Mouse (Mus musculus) neutrophil, adult 5-6 weeks (primary cell): ENCODE data around the gene Rpl36a. TPM values are rescaled to one million over a fixed set of nuclear protein-coding genes. Genes with fewer than 3 reads are reported as not detected.

Experiments used
- ATAC-seq: fragments of 151-379, 151-347 bp; 2 replicates; pipeline ENCODE4 v1.8.0; 2017; ENCODE audit warnings: mild to moderate bottlenecking, moderate TSS enrichment; ENCODE audit not compliant: insufficient number of reproducible peaks, poor library complexity, low FRiP score, severe bottlenecking; ENCODE audit errors: extremely low read depth
- total RNA-seq: library from RNA; stranded (forward); fragments of 200-1000 nt; gene quantifications from 2 replicates; pipeline ENCODE4 v1.2.3, GENCODE M21; 2017

The Rpl36a gene
- total RNA-seq, 1 experiment from 2014 or later, result 857 TPM

GRCm38 (mm10) chrX:134588997-134589396 is 3.5 kb downstream of the Rpl36a start:
- no peak for ATAC-seq

- no peak for ATAC-seq
Observed at GRCm38 (mm10) chrX:134589836-134590235, 4.4 kb downstream of the Rpl36a start.

- ATAC-seq, result no peak
Observed at GRCm38 (mm10) chrX:134599922-134600565, 14.6 kb downstream of the Rpl36a start.

- ATAC-seq, result peak; percentile 97
Observed at GRCm38 (mm10) chrX:134600659-134601379, 15.4 kb downstream of the Rpl36a start, which contains the start of the genes Gla and Hnrnph2. Gla (minus strand) TSS chrX:134601125. Hnrnph2 (plus strand) TSS chrX:134601179.

GRCm38 (mm10) chrX:134601380-134602120 is 16.1 kb downstream of the Rpl36a start:
- ATAC-seq, result peak; percentile 49

- peak; percentile 48; the same call in 1 of the 2 replicates for ATAC-seq
Observed at GRCm38 (mm10) chrX:134609472-134609871, 24.0 kb downstream of the Rpl36a start.

GRCm38 (mm10) chrX:134610984-134611383 is 25.5 kb downstream of the Rpl36a start:
- ATAC-seq, result no peak

- peak; percentile 23; the same call in 1 of the 2 replicates for ATAC-seq
Observed at GRCm38 (mm10) chrX:134612285-134612959, 27.0 kb downstream of the Rpl36a start.

- ATAC-seq, result no peak
Observed at GRCm38 (mm10) chrX:134614306-134614705, 28.9 kb downstream of the Rpl36a start.

- ATAC-seq, result no peak
Observed at GRCm38 (mm10) chrX:134619695-134620094, 34.2 kb downstream of the Rpl36a start.

GRCm38 (mm10) chrX:134620254-134620865 is 34.9 kb downstream of the Rpl36a start:
- no peak for ATAC-seq

GRCm38 (mm10) chrX:134621685-134622084 is 36.2 kb downstream of the Rpl36a start:
- no peak for ATAC-seq

GRCm38 (mm10) chrX:134623350-134623749 is 37.9 kb downstream of the Rpl36a start:
- ATAC-seq, result no peak

GRCm38 (mm10) chrX:134628200-134628599 is 42.7 kb downstream of the Rpl36a start:
- no peak for ATAC-seq

GRCm38 (mm10) chrX:134632710-134633109 is 47.3 kb downstream of the Rpl36a start:
- ATAC-seq, result no peak

GRCm38 (mm10) chrX:134635111-134635510 is 49.7 kb downstream of the Rpl36a start:
- no peak for ATAC-seq

- no peak for ATAC-seq
Observed at GRCm38 (mm10) chrX:134635860-134636259, 50.4 kb downstream of the Rpl36a start.
